Mouse (Mus musculus) erythroblast, adult 5-6 weeks (primary cell): ENCODE results near the gene Nek2. TPM values are rescaled to one million over a fixed set of nuclear protein-coding genes. Genes with fewer than 3 reads are reported as not detected.
A peak's percentile ranks its signal among the peaks of the same experiment; 100 is the strongest.

ENCODE experiments used
- ATAC-seq: replicated peaks from 2 replicates; pipeline ENCODE4 v1.8.0; 2016; ENCODE audit warnings: moderate number of reproducible peaks, mild to moderate bottlenecking, moderate TSS enrichment, inconsistent platforms; ENCODE audit not compliant: poor library complexity, low FRiP score, severe bottlenecking
- total RNA-seq, 2 experiments: library from RNA; stranded (forward) in 1 of 2; stranded (reverse) in 1 of 2; fragments of 150-400 nt in 1 of 2; fragments of 200-764, 138-1000 nt in 1 of 2; gene quantifications; 2 replicates each; pipeline versions ENCODE4 v1.2.3 to v1.2.4; 2015 to 2017; ENCODE audit warnings: low replicate concordance in 2 of 2

The Nek2 gene
- 18.4 and 18.8 TPM in 2 replicates for total RNA-seq (2015; ENCODE audit: low replicate concordance)
- total RNA-seq (2017; ENCODE audit: low replicate concordance) = 29.2 and 65.2 TPM in 2 replicates

DNA sequence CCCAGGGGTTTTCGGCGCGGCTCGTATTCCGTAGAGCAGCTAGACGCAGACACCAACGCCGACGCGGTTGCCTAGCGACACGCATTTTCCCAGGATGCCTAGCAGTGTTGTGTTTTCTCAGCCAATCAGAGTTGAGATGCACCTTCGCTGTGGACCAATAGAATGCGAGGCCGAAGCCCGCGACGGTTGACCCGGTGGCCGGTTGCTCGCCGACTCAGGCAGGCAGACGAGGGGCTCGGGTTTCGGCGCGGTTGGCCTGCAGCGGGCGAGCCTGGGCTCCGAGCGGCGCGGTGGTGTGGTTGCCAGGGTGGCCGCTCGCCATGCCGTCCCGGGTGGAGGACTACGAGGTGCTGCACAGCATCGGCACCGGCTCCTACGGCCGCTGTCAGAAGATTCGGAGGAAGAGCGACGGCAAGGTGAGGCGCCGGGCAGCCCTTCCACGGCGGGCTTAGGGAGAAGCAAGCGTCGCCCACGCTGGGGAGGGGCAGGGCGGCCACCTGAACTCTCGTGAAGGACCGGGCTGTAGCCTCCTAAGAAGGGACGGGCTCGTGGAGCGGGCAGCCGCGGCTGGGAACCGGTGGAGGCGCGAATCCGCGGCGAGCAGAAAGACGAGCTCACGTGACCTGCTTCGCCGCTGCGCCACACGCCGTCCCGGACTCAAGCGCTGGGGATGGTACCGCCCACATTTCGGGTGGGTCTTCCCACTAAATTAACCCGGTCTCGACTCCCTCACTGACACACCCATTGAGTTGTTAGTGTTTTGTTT lies at the start of gene Nek2:
TSS of gene Nek2 (plus strand) at position 119 of the 766 bp plus-strand sequence.
- ATAC-seq = peak; percentile 89

DNA sequence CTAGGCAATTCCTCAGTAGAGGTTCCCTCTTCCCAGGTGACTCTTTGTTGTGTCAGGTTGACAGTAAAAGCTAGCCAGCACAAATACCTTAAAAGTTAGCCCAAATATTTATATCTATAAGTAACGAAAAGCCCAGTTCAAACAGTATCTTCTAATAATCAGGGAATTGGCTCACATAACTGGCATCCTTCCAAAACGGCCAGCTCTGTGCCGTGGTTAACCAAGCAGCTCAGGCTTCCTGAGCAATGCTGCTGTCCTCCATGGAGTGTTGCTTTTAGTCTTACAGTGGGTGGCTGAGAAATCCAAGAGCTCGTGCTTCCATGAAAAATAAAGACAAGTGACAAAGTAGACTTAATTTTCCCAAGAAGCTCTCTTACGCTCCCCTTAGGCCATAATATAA lies 47.1 kb upstream of the Nek2 start:
- ATAC-seq = no peak

DNA sequence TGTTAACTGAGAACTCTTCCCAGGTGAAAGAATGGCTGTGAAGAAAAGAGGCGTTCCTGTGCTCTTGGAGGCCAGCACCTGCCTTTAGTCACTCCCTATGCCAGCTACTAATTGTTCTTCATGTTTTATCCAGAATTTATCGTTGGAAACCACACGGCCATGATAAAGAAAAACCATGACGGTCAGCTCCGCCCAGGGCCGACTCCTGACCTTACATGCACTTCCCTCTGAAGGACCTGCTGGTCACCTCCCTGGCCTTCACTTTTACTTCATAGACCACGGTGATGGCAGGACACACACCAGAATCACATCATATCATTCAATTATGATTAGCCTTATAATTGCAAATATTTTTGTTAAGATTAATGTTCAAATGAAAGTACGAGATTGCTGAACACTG lies 46.1 kb upstream of the Nek2 start:
- no peak for ATAC-seq

DNA sequence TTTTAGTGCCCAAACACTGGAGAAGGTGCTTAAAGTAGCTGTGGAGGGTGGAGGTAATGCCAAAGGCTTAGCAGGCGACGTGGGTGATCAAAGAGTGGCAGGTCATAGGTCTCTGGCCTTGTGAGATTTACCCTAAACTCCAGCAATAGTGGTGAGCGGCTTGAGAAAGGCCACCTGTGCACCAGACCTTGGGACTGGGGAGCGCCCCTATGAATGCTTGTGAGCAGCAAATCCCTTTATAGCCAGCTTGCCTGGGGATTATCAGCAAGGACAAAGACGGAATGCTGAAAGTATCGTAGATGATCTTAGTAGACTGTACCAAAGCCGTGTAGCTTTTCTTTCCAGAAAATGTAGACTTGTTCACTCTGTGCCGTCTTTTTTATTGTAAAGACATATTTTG lies 43.7 kb upstream of the Nek2 start:
- no peak for ATAC-seq

DNA sequence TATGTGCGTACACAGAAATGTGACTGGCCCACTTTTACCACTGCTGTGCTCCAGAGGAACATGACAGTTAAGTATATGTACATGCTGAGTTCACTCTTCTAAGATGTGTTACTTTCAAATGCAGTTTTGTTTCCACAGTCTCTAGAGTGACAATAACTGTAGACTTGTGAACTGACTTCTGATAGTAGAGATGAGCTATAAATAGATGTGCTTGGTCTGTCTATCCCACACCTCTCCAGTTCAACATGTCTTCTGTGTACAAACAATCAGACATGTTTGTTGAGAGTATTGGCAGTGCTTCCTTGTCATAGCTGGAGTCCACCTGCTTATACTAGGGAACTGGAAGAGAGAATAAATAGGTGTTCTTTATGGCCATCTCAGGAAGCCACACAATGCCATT lies 40.8 kb upstream of the Nek2 start:
- no peak for ATAC-seq

DNA sequence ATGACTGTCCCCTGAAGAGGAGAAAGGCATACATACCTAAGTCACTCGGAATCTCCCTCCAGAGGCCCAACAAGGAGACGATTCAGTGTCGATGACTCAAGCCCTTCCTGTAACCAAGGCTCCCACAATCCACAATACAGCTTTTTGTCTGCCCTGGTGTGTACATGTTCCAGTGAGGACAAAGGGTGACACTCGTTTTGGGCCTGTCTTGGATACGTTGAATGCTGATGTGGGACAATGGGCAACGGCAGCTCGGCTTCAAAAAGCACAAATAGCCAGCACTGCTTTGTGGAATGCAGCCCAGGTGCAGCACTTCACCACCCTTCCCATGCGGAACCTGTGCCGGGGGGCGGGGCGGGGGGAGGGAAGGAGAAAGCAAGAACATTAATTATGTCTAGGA lies 36.1 kb upstream of the Nek2 start:
- no peak for ATAC-seq

DNA sequence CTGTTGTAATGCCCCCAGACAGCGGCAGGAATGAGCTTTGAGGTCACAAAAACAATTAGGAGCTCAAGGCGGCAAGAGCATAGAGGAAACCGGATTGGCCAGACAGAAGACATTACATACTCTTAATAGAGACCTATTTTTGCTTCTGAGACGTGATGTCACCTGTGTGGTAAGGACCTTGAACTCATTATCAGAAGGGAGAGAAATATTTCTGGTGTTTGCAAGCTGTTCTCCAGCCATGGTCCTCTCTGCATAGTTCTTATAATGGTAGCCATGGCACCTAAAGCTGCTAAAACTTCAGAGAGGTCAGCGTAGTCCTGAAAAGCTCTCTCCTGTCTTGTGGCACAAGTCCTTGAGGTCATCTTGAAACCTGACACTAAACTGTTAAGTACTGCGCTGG lies 35.0 kb upstream of the Nek2 start:
- no peak for ATAC-seq

DNA sequence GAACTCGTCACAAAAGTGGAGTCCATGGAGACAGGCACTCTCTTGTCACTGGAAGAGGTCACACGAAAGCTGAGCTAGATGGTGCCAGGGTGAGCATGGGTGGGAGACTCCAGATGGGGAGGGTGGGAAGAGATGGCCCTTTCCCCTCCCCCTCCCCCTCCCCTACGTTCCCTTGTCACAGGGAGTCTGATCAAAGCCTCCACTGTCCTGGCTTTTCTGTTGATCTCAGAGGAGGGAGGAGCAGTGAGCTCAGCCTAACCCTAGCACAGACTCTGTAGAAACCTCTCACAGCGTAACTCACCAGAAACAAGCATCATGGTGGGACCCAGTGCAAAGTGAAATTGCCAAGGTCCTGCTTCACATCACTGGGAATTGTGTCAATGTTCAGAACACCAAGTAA lies 33.9 kb upstream of the Nek2 start:
- no peak for ATAC-seq

DNA sequence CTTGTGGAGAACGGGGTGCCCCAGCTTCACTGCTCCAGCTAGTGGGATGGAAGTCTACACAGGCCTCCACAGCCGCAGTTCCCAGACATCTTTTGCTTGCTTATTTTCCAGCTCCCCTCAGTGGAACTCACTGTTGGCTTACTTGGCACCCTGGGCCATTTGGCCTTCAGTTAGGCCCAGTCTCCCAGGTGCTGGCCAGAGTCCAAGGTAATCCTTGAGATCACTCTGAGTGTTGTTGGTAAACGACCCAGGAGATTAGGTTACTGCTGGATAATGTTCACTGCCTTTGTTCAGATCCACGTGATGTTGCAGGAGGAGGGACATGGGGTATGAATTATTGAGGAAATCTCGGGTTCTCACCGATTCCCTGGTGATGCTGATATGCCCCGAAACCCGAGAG lies 28.3 kb upstream of the Nek2 start:
- ATAC-seq = no peak

DNA sequence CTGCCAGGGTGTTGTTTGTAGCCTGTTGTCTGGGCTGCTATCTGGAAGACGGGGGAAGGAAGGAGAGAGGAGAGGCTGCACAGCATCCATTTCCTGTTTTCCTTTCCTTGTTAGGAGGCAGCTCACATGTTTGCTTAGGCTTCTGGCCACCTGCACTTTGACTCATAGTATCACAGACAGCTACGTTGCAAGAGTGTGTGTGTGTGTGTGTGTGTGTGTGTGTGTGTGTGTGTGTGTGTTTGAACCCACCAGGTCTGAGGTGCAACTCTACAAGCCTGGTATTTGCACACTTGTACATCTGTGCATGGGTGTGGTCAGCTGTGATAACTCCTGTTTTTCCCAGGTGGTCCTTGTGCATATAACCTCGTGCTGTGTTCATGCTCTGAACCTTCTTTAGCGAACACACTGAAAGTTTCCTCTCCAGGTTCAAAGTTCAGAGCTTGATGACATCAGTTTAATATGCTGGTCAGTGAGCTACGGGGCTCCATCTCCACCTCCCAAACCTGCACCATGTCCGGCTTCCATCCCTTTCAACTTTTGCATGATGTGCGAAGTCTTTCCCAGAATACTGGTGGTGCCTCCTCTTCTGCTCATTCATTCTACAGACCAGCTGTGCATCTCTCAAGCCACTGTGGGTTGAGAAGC lies 27.2 kb upstream of the Nek2 start:
- ATAC-seq = no peak

DNA sequence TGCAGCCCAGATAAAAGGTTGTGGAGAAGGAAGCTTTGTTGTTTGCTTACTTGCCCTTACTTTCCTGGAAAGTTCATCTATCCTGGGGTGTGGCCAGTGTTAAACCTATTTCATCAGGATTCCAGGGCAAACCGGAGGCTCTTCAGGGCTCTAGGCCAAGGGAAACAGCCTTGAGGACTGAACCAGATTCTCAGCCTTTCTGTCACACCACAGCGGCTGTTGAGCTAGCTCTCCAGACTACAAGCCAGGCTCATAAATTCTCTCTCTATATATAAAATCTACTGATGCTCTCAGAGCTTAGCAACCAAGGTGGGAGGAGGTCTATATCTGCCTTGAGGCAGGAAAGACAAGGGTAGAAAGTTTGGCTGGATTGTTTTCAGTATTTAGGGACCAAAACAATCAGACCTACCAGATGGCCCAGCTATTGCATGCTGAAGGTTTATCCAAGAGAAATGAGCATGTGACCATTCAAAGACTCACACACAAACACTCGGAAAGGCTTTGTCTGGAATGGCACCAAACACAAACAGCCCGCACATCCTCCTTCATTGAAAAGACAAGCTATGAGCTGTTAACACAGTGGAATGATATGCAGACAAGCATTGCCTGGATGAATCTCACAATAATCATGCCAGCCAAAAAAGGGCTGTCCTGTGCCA lies 24.9 kb upstream of the Nek2 start:
- no peak for ATAC-seq

DNA sequence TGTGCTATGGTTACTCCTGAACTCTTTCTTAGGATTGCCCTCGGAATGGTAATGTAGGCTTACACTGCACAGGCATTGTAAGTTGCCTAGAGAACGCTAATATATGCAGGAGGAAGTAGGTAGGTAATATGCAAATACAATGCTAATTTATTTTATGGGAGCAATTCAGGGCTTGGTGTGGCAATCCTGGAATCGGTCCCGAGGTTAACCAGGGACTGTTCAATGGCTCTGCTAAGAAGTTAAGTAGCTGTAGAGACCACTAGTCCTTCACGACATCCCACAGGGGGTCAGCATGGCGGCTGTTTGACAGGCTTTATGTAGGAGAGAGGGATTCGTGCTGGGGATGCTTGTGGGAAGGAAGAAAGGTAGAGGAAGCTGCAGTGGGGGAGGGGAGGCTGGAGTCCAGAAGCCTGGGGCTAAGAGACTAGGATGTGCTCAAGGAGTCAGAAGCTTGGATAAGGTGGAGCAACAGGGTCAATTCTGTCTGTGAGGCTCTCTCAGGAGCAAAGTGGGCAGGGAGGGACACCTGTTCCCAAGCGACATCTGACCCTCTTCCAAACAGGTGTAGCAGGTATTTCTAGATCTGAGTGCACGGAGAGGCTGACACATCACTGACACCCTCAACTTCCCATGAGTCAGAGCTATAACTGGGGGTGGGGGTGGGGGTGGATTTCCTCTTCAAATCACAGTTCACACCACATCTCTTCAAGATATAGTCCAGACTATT lies 19.0 kb upstream of the Nek2 start:
- no peak for ATAC-seq

DNA sequence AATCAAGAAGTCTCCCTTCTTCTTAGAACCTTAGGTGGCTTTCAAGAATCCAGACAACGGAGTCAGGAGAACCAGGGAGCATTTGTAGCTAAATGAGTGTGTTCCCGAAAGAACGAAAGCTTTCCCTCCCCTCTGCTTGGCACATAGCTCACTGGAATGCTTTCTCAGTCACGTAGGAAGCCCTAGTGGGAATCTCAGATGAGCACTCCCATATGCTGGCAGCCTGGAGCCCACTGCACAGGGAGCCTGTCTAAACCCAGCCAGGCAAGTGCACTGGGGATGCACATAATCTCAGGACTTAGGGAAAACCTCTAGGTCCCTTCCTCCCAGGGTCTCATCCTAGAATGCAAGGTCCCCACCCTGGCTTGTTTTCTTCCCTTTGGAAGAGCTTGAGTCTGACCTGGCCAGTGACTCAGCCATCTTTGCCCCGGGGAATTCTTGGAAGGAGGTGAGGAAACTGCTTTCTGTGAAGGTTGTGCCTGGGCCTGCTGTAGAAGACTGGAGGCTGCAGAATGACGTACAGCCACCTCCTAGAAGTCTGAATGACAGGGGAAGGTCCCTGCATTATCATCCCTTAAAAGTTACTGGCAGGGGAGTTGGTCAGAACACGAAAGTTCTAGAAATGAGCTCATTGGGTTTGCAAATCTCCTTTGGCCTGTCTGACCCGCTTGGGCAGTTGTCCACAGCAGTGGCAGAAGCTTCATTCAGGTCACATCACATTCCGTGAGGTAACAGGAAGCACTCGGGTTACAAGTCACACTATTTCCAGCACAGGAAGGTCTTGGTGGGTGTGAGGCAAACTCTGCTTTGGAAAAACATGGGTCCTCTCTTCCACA lies 18.2 kb upstream of the Nek2 start:
- no peak for ATAC-seq

DNA sequence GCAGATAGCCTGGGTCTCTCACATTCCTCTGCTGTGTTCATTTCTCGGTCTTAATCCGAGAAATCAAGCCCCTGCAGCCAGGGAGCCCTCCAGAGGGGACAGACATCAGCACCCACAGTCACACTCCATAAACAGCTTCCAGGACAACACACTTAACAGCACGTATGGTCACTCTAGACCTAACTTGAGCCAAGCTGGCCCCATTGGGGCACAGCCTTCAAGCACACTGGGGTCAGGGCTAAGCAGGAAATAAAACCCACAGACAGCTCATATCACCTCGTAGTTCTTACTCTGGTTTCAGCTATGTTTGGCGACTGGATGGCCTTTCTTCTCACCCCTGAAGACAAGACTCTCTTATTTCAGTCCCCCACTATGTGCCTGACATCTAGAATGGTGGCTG lies 16.5 kb upstream of the Nek2 start:
- ATAC-seq = no peak

DNA sequence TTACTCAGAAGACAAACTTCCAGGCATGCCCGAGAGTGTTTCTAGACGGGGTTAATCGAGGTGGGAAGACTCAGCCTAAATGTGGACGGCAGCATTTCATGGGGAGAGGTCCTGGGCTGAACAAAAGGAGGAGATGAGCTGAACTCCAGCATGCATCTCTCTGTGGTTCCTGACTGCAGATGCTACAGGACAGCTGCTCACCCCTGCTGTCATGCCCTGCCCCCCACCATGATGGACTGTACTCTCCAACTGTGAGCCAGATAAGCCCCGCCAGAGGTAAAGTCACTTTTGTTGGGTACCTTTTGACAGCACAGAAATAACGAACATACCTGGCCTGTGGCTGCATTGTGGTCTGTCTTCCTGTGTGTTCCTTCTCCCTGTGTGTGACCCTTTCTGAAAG lies 15.5 kb upstream of the Nek2 start:
- ATAC-seq = no peak

DNA sequence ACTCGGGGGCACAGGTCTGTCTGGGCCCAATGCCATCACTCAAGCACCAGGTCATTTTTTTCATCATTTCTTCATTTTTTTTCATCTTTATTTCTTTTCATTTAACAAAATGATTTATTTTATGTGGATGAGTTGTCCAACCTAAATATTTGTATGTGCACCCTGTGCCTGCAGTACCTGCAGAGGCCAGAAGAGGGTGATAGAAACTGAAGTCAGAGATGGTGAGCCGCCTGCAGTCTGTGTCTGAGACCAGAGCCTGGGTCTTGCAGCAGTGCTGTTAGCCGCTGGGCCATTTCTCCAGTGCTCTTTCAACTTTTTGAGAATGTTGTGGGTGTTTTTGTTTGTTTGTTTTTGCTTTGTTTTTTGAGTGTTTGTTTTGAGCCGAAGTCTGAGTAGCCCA lies 14.5 kb upstream of the Nek2 start:
- ATAC-seq = no peak

DNA sequence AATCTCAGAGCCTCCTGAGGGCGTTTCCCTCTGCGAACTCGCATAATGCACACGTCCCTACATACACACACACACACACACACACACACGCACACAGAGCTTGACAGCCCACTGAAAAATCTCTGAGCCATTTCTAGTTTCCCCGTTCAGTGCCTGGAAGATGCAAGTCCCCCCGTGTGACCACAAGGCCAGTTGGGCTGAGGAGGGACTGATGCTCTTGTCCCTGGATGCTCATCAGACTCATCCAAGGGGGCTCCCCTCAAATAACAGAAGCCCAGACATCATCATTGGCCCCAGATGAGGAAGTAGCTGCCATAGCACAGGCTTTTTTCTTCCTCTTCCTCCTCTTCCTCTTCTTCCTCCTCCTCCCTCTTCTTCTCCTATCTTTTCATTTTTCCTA lies 13.3 kb upstream of the Nek2 start:
- ATAC-seq = no peak

DNA sequence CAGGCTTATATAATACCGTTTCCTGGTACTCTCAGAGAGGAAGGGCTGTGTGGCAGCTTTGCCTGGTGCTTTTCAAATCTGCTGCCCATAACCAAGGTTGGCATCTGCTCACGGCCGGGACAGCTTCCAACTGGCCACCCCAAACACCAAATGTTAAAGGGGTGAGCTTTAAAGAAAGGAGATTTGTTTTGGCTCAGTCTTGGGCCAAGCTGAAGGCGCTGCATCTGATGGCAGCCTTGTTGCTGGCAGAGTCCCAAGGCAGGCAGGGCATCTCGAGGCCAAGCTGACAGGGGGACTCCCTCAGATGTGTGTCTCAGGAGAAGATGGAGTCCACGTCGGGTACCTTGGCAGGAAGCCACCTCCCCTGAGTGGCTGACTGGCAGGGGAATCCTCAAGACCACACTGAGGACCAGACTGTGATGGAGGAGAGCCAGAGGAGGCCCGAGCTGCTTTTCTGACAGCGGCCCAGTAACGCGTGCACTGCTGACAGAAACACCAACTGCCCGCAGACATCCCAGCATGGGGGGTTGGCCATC lies 12.5 kb upstream of the Nek2 start:
- ATAC-seq = no peak

DNA sequence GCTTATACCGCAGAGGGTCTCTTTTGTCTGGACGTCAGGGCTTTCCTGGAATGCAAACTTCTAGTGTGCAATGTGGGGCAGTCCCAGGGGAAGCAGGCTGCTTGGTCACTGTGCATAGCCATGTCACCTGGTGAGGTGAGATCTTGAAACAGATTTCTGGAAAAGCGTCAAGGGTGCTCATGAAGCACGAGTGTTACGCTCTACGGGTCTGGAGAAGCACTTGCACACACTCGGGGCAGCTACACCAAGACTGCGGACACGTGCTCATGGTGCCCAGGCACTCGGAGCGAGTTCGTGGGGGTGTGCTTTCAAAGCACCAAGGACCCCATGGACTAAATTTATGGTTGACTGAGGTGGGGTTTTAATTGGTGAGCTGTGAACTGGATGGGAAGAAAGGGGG lies 9.5 kb upstream of the Nek2 start:
- ATAC-seq = no peak
